Mouse (Mus musculus): Measurements from ENCODE around the gene Aldh3b2. TPM values are rescaled to one million over a fixed set of nuclear protein-coding genes. Genes with fewer than 3 reads are reported as not detected.

Aldh3b2 gene
- polyA plus RNA-seq, 1 experiment, result 0.20 TPM

DNA sequence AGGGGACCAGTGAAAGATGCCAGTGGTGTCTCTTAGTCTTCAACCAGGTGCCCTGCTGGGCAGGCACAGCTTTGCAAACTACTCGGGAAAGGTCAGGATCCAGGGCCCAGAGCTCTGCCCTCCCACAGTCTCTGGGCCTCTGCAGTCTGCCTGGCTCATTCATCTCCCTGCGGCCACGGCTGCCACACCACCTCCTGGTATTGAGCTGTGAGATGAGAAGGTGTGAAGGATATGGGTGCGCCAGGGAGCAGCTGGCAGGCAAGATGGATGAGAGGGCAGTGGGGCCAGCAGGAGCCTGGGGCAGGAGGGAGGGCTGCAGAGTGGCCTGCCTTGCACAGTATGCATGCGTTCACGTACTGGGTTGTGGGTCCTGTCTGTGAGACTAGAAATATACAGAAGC, 18.7 kb downstream of the Aldh3b2 start:
- no peak for TF ChIP-seq TAL1 (IDR thresholded peaks at IDR 0.05; ENCODE audit: low read length)
- no peak for TF ChIP-seq GATA1 (IDR thresholded peaks at IDR 0.05; ENCODE audit: low read length)
- H3K36me3 ChIP-seq (ENCODE audit: control insufficient read depth), result peaks cover 3% of the 10 kb centered on the region; the same call in 1 of the 2 replicates
- peaks cover 6% of the 10 kb centered on the region for H3K9me3 ChIP-seq (ENCODE audit: control insufficient read depth, low read length)
- peaks cover 4% of the 10 kb centered on the region; the same call in 1 of the 2 replicates for H3K27me3 ChIP-seq (ENCODE audit: control insufficient read depth)
- H3K4me1 ChIP-seq (ENCODE audit: control insufficient read depth), result peaks cover 15% of the 10 kb centered on the region
- no peak overlapping the region for H3K4me3 ChIP-seq (replicated peaks)

DNA sequence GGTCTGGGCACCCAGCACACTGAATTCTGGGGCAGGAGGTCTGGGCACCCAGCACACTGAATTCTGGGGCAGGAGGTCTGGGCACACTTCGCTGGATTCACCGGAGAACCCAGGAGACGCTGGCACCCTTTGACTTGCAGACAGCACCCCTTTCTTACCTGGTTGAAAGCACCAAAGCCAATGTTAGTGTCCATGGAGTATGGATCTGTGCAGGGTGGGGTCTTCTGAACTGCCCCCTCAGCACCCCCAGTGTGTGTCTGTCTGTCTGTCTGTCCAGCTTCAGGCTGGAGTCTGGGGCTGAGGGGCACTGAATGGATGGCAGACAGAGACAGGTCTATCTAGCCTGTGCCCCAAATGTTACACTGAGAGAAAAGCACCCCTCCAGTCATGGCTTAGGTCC, 19.4 kb downstream of the Aldh3b2 start:
- Histone ChIP-seq H3K36me3 (ENCODE audit: control insufficient read depth) (peaks cover 3% of the 10 kb centered on the region; the same call in 1 of the 2 replicates), H3K9me3 (ENCODE audit: control insufficient read depth, low read length) (peaks cover 6% of the 10 kb centered on the region), H3K4me3 (replicated peaks) (no peak overlapping the region), H3K4me1 (ENCODE audit: control insufficient read depth) (peaks cover 9% of the 10 kb centered on the region; the same call in 1 of the 2 replicates), H3K27me3 (ENCODE audit: control insufficient read depth) (peaks cover 4% of the 10 kb centered on the region; the same call in 1 of the 2 replicates)
- TF ChIP-seq GATA1 (IDR thresholded peaks at IDR 0.05; ENCODE audit: low read length), result no peak
- TF ChIP-seq TAL1 (IDR thresholded peaks at IDR 0.05; ENCODE audit: low read length), result no peak

DNA sequence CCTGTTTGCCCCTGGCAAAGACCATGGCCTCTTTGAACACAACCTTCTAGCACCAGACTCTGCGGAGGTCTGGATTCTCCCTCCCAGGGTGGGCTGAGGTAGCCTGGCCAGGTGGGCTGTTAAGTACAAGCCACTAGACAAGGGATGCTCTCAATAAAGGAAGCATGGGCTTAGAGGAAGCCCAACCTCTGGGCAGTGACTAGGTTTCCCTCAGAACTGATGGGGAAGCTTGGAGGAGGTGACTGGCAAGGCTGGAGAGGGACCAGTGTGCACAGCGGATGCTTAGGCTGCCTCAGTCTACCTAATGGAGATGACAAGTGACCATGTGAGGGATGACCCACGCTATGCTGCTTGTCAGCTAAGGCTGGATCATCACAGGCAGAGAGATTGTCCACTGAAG, 19.8 kb downstream of the Aldh3b2 start:
- peaks cover 3% of the 10 kb centered on the region; the same call in 1 of the 2 replicates for H3K36me3 ChIP-seq (ENCODE audit: control insufficient read depth)
- H3K27me3 ChIP-seq (ENCODE audit: control insufficient read depth), result peaks cover 4% of the 10 kb centered on the region; the same call in 1 of the 2 replicates
- H3K4me1 ChIP-seq (ENCODE audit: control insufficient read depth), result peaks cover 5% of the 10 kb centered on the region; the same call in 1 of the 2 replicates
- no peak overlapping the region for H3K4me3 ChIP-seq (replicated peaks)
- H3K9me3 ChIP-seq (ENCODE audit: control insufficient read depth, low read length), result peaks cover 6% of the 10 kb centered on the region
- TF ChIP-seq TAL1 (IDR thresholded peaks at IDR 0.05; ENCODE audit: low read length) (no peak), GATA1 (IDR thresholded peaks at IDR 0.05; ENCODE audit: low read length) (no peak)

GRCm38 (mm10) chr19:3992416-3992815, 20.3 kb downstream of the Aldh3b2 start, which contains the start of gene Tbx10:
Tbx10 (plus strand) TSS chr19:3992752.
- H3K36me3 ChIP-seq (ENCODE audit: control insufficient read depth), result peaks cover 3% of the 10 kb centered on the region; the same call in 1 of the 2 replicates
- no peak within 1 kb of the TSS for H3K4me3 ChIP-seq (replicated peaks)
- H3K9me3 ChIP-seq (ENCODE audit: control insufficient read depth, low read length), result peaks cover 6% of the 10 kb centered on the region
- no peak for TF ChIP-seq TAL1 (IDR thresholded peaks at IDR 0.05; ENCODE audit: low read length)
- no peak for TF ChIP-seq GATA1 (IDR thresholded peaks at IDR 0.05; ENCODE audit: low read length)
- 0 out of 2 replicates have a peak, but pooled peaks cover 3% of the 10 kb centered on the region for H3K4me1 ChIP-seq (ENCODE audit: control insufficient read depth)
- peaks cover 4% of the 10 kb centered on the region; the same call in 1 of the 2 replicates for H3K27me3 ChIP-seq (ENCODE audit: control insufficient read depth)

DNA sequence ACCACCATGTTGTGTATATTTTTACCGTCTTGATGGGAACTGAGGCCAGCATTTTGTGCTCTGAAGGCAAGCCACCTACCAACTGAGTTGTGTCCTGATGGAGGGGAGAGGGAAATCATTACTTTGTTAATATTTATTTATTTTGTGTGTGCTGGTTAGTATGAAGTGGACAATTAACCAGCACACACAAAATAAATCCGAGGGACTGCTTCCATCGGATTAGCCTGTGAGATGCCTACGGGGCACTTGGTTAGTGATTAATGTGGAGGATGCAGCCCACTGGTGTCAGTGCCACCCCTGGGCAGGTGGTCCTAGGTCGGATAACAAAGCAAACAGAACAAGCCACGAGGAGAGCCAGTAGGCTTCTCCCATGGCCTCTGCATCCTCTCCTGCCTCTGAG, 22.8 kb downstream of the Aldh3b2 start:
- Histone ChIP-seq H3K27me3 (ENCODE audit: control insufficient read depth) (peaks cover 4% of the 10 kb centered on the region; the same call in 1 of the 2 replicates), H3K4me3 (replicated peaks) (no peak overlapping the region), H3K9me3 (ENCODE audit: control insufficient read depth, low read length) (no peaks in the 10 kb centered on the region), H3K4me1 (ENCODE audit: control insufficient read depth) (peaks cover 10% of the 10 kb centered on the region), H3K36me3 (ENCODE audit: control insufficient read depth) (no peaks in the 10 kb centered on the region)
- TF ChIP-seq TAL1 (IDR thresholded peaks at IDR 0.05; ENCODE audit: low read length) (no peak), GATA1 (IDR thresholded peaks at IDR 0.05; ENCODE audit: low read length) (no peak)

- Histone ChIP-seq H3K9me3 (ENCODE audit: control insufficient read depth, low read length) (no peaks in the 10 kb centered on the region), H3K36me3 (ENCODE audit: control insufficient read depth) (no peaks in the 10 kb centered on the region), H3K4me3 (replicated peaks) (no peak overlapping the region), H3K27me3 (ENCODE audit: control insufficient read depth) (peaks cover 4% of the 10 kb centered on the region; the same call in 1 of the 2 replicates), H3K4me1 (ENCODE audit: control insufficient read depth) (peaks cover 13% of the 10 kb centered on the region)
- no peak for TF ChIP-seq GATA1 (IDR thresholded peaks at IDR 0.05; ENCODE audit: low read length)
- no peak for TF ChIP-seq TAL1 (IDR thresholded peaks at IDR 0.05; ENCODE audit: low read length)
These were observed 23.4 kb downstream of the Aldh3b2 start for GRCm38 (mm10) chr19:3995505-3995904.

- no peak overlapping the region for H3K4me3 ChIP-seq (replicated peaks)
- TF ChIP-seq TAL1 (IDR thresholded peaks at IDR 0.05; ENCODE audit: low read length) (no peak), GATA1 (IDR thresholded peaks at IDR 0.05; ENCODE audit: low read length) (no peak)
- H3K9me3 ChIP-seq (ENCODE audit: control insufficient read depth, low read length), result no peaks in the 10 kb centered on the region
- peaks cover 19% of the 10 kb centered on the region for H3K4me1 ChIP-seq (ENCODE audit: control insufficient read depth)
- H3K36me3 ChIP-seq (ENCODE audit: control insufficient read depth), result no peaks in the 10 kb centered on the region
- H3K27me3 ChIP-seq (ENCODE audit: control insufficient read depth), result peaks cover 4% of the 10 kb centered on the region; the same call in 1 of the 2 replicates
These were observed 24.0 kb downstream of the Aldh3b2 start for GRCm38 (mm10) chr19:3996106-3996505.

- Histone ChIP-seq H3K4me3 (replicated peaks) (no peak overlapping the region), H3K4me1 (ENCODE audit: control insufficient read depth) (peaks cover 26% of the 10 kb centered on the region), H3K36me3 (ENCODE audit: control insufficient read depth) (no peaks in the 10 kb centered on the region), H3K9me3 (ENCODE audit: control insufficient read depth, low read length) (no peaks in the 10 kb centered on the region), H3K27me3 (ENCODE audit: control insufficient read depth) (peaks cover 4% of the 10 kb centered on the region; the same call in 1 of the 2 replicates)
- TF ChIP-seq GATA1 (IDR thresholded peaks at IDR 0.05; ENCODE audit: low read length), result no peak
- no peak for TF ChIP-seq TAL1 (IDR thresholded peaks at IDR 0.05; ENCODE audit: low read length)
These were observed 24.6 kb downstream of the Aldh3b2 start for GRCm38 (mm10) chr19:3996747-3997146.

DNA sequence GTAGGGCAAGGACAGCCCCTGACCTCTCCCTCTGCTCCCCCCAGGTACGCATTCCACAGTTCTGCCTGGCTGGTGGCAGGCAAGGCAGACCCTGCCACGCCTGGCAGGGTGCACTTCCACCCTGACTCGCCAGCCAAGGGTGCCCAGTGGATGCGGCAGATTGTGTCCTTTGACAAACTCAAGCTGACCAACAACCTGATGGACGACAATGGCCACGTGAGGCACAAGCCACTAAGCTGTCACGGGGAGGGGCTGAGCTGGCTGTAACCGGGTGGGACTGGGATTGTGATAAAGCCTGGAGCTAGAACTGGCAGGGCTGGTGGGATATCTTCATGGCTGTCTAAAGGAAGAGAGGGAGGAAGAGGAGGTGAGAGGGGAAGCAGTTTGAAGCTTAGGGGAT, 25.1 kb downstream of the Aldh3b2 start:
- H3K9me3 ChIP-seq (ENCODE audit: control insufficient read depth, low read length), result no peaks in the 10 kb centered on the region
- no peak overlapping the region for H3K4me3 ChIP-seq (replicated peaks)
- peaks cover 4% of the 10 kb centered on the region; the same call in 1 of the 2 replicates for H3K27me3 ChIP-seq (ENCODE audit: control insufficient read depth)
- peaks cover 28% of the 10 kb centered on the region for H3K4me1 ChIP-seq (ENCODE audit: control insufficient read depth)
- no peaks in the 10 kb centered on the region for H3K36me3 ChIP-seq (ENCODE audit: control insufficient read depth)
- TF ChIP-seq GATA1 (IDR thresholded peaks at IDR 0.05; ENCODE audit: low read length) (no peak), TAL1 (IDR thresholded peaks at IDR 0.05; ENCODE audit: low read length) (no peak)
